In the genomic region with DNA sequence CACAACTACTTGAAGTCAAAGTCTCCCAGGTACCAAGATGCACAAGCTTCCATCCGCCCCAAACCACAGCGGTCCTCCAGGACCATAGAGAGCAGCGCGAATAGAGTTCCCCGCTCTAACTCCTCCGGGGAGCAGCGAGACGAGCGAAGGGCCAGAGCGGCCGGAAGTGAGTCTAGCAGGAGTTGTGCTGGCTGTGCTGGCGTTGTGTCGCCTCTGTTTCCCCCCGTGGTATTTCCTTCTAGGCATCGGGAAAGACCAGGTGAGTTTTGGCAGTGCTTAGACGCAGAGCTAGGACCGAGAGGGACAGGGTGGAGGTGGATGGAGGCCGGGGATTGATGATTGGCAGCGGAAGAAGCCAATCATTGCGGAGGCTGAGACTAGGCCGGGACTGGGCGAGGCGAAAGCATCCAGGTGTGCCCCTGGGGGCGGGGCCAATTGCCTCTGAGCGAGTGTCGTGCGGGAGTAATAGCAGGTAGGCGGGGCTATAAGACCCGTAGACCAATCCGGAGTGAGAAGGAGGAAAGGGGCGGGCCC, we compare ENCODE assay signal across 1 mouse cellular context.
TF ChIP-seq lines count a peak whose summit lies in the region.

No protein-coding gene starts in this region.

TF ChIP-seq in myocyte, 11 proteins besides CTCF, POLR2A, EP300 and RAD21:
- peak; percentile 38 for TF ChIP-seq POLR2AphosphoS2 (IDR thresholded peaks at IDR 0.05; ENCODE audit: insufficient read length, low read depth)
- no peak for TF ChIP-seq MYOG (IDR thresholded peaks at IDR 0.05; ENCODE audit: control insufficient read depth in 1 of 3, insufficient read depth in 1 of 3, insufficient read length in 2 of 3, low read depth in 2 of 3)
